Mouse (Mus musculus) heart, postnatal 10 days (tissue): ENCODE data around the gene Cops4. TPM values are rescaled to one million over a fixed set of nuclear protein-coding genes. Genes with fewer than 3 reads are reported as not detected.

Experiments
- DNase-seq, 2 experiments: peaks; one replicate each; pipeline ENCODE4 v3.0.0; 2021
- intact Hi-C: fragments of 180-260 bp; cut with DNase I; formaldehyde crosslinking; loops from one replicate; pipeline ENCODE4 v1.15.1; 2025
- total RNA-seq, 2 experiments: library from RNA; stranded (reverse); gene quantifications; 2 replicates each; pipeline ENCODE4 v1.2.3; 2021

The Cops4 gene
- total RNA-seq, 2 experiments from 2014 or later, result 82.2 to 87.9 TPM

- intact Hi-C loops, result loop anchor here (10.0 kb wide), 1 partner anchor 551 kb away; the partner anchor contains the start of genes 4930524J08Rik and Hnrnpd
- peak; percentile 59 to 61 for DNase-seq
Measured at GRCm38 (mm10) chr5:100526164-100526563, 8.1 kb downstream of the Cops4 start.

GRCm38 (mm10) chr5:100535826-100536225 lies 17.7 kb downstream of the Cops4 start:
- intact Hi-C loops, result loop anchor here (5.0 kb wide), 1 partner anchor 164 kb away; no protein-coding TSS in a partner anchor
- DNase-seq, result no peak

- peak; percentile 54 to 62 for DNase-seq
- intact Hi-C loops, result loop anchor here (5.0 kb wide), 1 partner anchor 164 kb away; no protein-coding TSS in a partner anchor
Measured at GRCm38 (mm10) chr5:100536638-100537037, 18.5 kb downstream of the Cops4 start.

- intact Hi-C loops, result loop anchor here (2.0 to 10.0 kb wide), 3 partner anchors 118 to 368 kb away; no protein-coding TSS in a partner anchor
- peak in 1 of 2 experiments; percentile 8 for DNase-seq
Measured at GRCm38 (mm10) chr5:100546294-100547080, 28.4 kb downstream of the Cops4 start.

- intact Hi-C loops, result loop anchor here (10.0 kb wide), 2 partner anchors 237 to 367 kb away; no protein-coding TSS in a partner anchor
- DNase-seq, result no peak
Measured at GRCm38 (mm10) chr5:100548236-100548635, 30.1 kb downstream of the Cops4 start.

- intact Hi-C loops, result loop anchor here (10.0 kb wide), 2 partner anchors 235 to 365 kb away; no protein-coding TSS in a partner anchor
- no peak for DNase-seq
Measured at GRCm38 (mm10) chr5:100549311-100549710, 31.2 kb downstream of the Cops4 start.

GRCm38 (mm10) chr5:100550151-100550550 lies 32.0 kb downstream of the Cops4 start:
- intact Hi-C loops, result no loop called here
- no peak for DNase-seq

- DNase-seq, result no peak
- intact Hi-C loops, result no loop called here
Measured at GRCm38 (mm10) chr5:100551952-100552351, 33.8 kb downstream of the Cops4 start.

- intact Hi-C loops, result no loop called here
- no peak for DNase-seq
Measured at GRCm38 (mm10) chr5:100553426-100553825, 35.3 kb downstream of the Cops4 start.

GRCm38 (mm10) chr5:100557019-100557418 lies 38.9 kb downstream of the Cops4 start:
- intact Hi-C loops, result no loop called here

GRCm38 (mm10) chr5:100557537-100557936 lies 39.4 kb downstream of the Cops4 start:
- intact Hi-C loops, result no loop called here
- DNase-seq, result no peak

More at GRCm38 (mm10) chr5:100557019-100557418, 38.9 kb downstream of the Cops4 start:
- no peak for DNase-seq

GRCm38 (mm10) chr5:100558783-100559182 lies 40.7 kb downstream of the Cops4 start:
- no peak for DNase-seq
- intact Hi-C loops, result no loop called here

- intact Hi-C loops, result no loop called here
- DNase-seq, result no peak
Measured at GRCm38 (mm10) chr5:100559357-100559756, 41.2 kb downstream of the Cops4 start.

GRCm38 (mm10) chr5:100562702-100563101 lies 44.6 kb downstream of the Cops4 start:
- DNase-seq, result no peak
- intact Hi-C loops, result no loop called here

GRCm38 (mm10) chr5:100566798-100567197 lies 48.7 kb downstream of the Cops4 start:
- no peak for DNase-seq
- intact Hi-C loops, result no loop called here

GRCm38 (mm10) chr5:100567258-100568032 lies 49.3 kb downstream of the Cops4 start:
- no peak for DNase-seq
- intact Hi-C loops, result no loop called here

GRCm38 (mm10) chr5:100568177-100568576 lies 50.1 kb downstream of the Cops4 start:
- intact Hi-C loops, result no loop called here

GRCm38 (mm10) chr5:100568802-100569201 lies 50.7 kb downstream of the Cops4 start:
- intact Hi-C loops, result no loop called here
- no peak for DNase-seq

More at GRCm38 (mm10) chr5:100568177-100568576, 50.1 kb downstream of the Cops4 start:
- no peak for DNase-seq

- intact Hi-C loops, result no loop called here
Measured at GRCm38 (mm10) chr5:100569250-100569934, 51.3 kb downstream of the Cops4 start.

GRCm38 (mm10) chr5:100569997-100570595 lies 52.0 kb downstream of the Cops4 start:
- intact Hi-C loops, result no loop called here

More at GRCm38 (mm10) chr5:100569250-100569934, 51.3 kb downstream of the Cops4 start:
- DNase-seq, result no peak

More at GRCm38 (mm10) chr5:100569997-100570595, 52.0 kb downstream of the Cops4 start:
- DNase-seq, result no peak
